Mouse (Mus musculus) right cerebral cortex, postnatal 36 days (tissue): ENCODE measurements around the gene Nek9.

Experiments
- DNase-seq, 2 experiments: peaks; one replicate each; pipeline ENCODE4 v3.0.0; 2022; ENCODE audit warnings: low spot score in 2 of 2, mixed read lengths in 1 of 2

The Nek9 gene

GRCm38 (mm10) chr12:85339243-85339729 is at the start of gene Nek9:
TSS of gene Nek9 (minus strand) at chr12:85339362.
- DNase-seq = peak; percentile 87 to 89

GRCm38 (mm10) chr12:85385995-85386375 is 46.8 kb upstream of the Nek9 start:
- DNase-seq = no peak

DNA sequence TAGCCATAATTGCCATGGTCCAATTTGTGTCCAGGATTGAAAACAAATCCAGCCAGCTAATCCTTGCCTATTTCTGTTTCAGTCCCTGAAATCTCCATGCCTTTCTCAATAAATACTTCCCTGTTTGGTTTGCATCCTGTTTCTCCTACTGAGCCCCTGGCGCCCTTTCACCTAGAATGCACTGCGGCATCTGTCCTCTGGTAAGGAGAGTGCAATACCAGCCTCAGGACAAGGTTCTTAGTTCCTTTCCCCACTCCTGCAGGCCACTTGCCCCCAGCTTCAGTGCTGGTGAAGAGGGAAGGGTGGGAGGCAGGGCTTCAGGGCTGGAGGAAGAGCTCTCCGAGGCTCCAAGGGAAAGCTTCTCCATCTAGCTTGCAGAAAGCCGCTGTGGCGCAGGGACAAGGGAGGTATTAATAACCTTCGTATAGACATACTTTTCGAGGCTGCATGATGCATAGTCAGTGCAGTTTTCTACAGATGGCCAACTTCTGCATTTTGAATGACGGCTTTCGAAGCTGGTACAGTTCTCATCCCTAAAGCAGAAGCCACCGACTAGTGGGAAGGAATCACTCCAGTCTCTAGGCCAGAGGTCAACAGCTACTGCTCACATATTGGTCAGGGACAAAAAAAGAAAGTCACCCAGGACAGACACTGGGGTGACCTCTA is 46.3 kb upstream of the Nek9 start:
- DNase-seq = no peak

- DNase-seq = no peak
Observed at GRCm38 (mm10) chr12:85382761-85383680, 43.9 kb upstream of the Nek9 start.

DNA sequence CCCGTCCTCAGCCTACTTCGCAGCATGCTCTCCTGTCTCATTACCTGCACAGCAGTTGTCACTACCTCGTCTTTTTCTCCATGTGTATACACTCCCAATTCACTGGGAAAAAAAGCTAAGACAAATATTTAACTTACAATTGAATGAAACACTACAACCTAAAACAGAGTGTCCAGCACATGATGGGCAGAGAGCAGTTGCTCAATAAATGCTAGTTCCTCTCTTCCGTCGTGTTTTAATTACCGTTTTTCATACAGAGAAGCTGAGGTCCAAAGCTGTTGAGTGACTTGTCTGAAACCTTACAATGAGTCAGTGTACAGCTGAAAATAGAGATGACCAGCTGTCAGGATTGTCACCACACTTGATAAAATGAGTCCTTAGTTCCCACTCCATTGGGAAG is 42.4 kb upstream of the Nek9 start:
- DNase-seq = no peak

- no peak for DNase-seq
Observed at GRCm38 (mm10) chr12:85380942-85381341, 41.8 kb upstream of the Nek9 start.

DNA sequence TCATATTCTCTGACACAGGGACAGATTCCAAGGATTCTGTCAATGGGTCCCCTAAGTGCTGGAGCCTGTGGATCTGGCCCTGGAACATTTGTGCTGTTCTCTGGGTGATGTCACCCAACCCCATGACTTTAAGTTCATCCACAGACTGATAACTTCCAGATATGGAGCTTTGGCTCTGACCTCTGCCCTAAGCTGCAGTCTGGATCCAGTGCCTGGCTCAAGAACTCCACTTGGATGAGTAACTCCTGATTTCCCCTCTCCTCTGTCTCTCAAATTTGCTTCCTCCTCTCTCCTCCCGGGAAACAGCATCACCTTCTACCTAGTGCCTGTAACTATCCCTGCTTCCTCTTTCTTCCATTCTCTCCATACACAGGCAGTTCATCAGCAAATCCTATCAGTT is 41.1 kb upstream of the Nek9 start:
- DNase-seq = no peak

- no peak for DNase-seq
Observed at GRCm38 (mm10) chr12:85378271-85378670, 39.1 kb upstream of the Nek9 start.

DNA sequence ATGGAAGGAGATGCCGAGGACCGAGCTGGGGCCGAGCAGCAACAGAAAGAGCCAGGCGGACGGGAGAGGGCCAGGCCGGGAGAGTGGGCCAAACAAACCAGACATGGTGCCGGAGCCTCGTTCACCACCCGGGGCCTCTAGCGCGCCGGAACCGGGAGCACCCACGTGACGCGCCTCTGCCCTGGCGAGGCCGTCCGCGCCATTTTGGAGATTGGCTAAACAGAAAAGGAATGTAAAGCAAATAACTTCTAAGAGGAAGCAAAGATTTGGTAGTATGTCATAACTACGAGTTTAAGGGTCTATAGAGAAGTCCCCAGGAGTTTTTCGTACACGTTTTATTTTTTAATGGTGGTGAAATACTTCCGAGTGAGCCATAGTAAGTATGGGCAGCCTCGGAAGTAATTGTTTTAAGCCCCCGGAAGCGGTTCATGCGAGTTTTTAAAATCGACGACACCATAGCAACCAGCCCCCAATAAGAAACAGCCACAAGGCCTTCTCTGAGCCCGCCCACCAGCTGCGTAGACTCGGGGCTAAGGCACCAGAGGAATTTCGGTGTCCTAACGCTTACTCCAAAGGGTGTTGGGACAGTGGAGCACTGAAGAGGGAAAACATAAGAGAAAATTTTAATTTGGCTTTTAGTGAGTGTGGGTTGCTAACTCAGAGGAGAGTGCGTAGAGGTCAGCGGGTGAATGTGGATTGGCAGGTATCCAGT is 35.6 kb upstream of the Nek9 start, which contains the start of gene Tmed10:
Gene Tmed10 (minus strand): TSS at position 287 of the 712 bp plus-strand sequence.
- peak; percentile 85 to 90 for DNase-seq

GRCm38 (mm10) chr12:85373591-85374560 is 34.7 kb upstream of the Nek9 start:
- DNase-seq = peak; percentile 20 to 30

GRCm38 (mm10) chr12:85372068-85372665 is 33.0 kb upstream of the Nek9 start:
- DNase-seq = no peak

- DNase-seq = no peak
Observed at GRCm38 (mm10) chr12:85368441-85369063, 29.4 kb upstream of the Nek9 start.

DNA sequence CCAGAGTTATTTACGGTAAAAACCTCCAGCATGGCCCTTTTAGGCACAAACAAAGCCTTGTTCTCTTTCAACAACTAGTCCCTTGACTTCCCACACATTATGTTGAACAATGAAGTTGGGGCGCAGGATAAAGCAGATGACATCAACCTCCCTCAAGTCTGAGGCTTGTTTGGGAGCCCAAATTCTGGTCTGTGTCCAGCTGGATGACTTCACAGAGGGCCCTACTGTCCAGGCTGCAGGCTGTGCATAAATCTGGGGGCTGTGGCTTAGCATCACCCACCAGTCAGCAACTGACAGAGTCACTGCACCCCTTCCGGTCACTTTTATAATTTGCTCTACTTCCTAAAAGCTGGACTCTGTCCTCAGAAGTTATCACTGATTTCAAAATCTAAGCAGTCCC is 27.1 kb upstream of the Nek9 start:
- peak in 1 of 2 experiments; percentile 14 for DNase-seq

DNA sequence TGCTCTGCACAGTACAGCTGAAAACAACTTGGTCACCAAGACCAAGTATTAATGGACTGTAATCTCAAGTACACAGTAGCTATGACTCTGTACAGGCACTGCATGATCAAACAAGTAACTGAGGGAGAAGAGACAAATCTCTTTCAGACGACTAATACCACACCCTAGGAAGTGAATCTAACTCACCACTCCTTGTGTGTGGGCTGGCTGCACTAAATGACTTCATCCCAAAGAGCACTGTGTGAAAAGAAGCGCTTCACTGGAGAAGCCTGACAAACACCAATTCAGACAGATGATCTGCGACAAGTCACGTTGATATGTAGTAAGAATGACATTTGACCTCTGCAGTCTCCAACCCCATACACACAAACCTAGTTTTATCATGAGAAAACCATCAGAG is 23.3 kb upstream of the Nek9 start:
- no peak for DNase-seq

GRCm38 (mm10) chr12:85361580-85361979 is 22.4 kb upstream of the Nek9 start:
- no peak for DNase-seq

GRCm38 (mm10) chr12:85361165-85361564 is 22.0 kb upstream of the Nek9 start:
- DNase-seq = no peak

GRCm38 (mm10) chr12:85354061-85354460 is 14.9 kb upstream of the Nek9 start:
- DNase-seq = no peak

DNA sequence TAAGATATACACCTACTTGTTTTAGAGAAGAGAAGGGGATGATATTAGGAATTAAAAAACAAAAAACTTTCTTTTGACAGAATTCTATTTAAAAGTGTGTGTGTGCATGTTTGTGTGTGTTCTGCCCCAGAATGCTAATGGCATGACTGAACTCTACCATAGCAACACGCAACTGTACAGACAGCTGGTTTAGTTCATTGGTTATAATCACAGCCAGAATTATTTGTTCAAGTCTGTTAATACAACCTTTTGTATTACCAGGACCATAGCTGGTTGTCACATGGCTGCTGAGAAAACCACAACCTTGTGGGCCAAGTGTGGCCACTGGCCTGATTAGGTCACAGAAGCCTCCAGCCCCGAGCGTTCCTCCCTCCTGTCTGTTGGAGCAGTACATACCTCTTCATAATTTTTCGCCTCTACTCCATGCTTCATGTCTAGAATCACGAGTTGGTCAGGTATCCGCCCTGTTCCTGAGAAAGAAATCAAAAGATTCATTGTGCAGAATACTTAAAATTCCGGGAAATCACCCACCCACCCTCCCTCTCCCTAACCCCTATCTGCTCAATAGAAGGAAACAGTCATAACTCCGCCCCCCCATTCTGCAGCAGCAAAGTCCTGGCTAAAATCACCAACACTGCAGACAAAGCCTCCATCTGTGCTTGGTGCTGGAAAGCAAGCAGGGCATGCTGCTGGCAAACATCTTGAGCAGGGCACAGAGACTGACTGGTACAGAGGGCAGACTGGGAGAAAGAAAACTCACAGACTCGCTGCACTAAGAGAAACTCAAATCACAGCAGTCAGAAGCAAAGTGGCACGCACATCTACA is 11.5 kb upstream of the Nek9 start:
- DNase-seq = peak; percentile 40 to 57

DNA sequence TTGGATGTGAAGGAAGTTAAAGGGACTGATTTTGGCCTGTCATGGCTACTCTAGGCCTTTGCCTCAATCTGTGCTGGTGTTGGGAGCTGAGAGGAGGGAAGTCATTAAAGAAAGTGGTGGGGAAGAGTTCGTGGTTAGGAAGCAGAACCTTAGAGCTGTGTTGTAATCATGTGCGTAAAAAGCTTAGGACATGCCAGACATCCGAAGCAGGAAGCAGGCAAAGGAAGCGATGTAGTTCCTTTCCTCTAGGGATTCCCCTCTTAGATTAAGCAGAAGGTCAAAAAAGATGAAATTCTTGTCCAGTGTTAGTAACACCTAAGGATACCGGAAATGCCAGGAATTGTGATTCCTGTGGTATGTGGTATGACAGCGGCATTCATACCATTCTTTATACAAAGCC is 9.2 kb upstream of the Nek9 start:
- DNase-seq = no peak
